Mouse (Mus musculus): ENCODE measurements at regions not wholly inside any gene's neighbourhood (a gene's known extent, or its start where the extent isn't known, plus 50 kb on each side); places are given as distances from the start of the nearest gene placed in this dataset.

DNA sequence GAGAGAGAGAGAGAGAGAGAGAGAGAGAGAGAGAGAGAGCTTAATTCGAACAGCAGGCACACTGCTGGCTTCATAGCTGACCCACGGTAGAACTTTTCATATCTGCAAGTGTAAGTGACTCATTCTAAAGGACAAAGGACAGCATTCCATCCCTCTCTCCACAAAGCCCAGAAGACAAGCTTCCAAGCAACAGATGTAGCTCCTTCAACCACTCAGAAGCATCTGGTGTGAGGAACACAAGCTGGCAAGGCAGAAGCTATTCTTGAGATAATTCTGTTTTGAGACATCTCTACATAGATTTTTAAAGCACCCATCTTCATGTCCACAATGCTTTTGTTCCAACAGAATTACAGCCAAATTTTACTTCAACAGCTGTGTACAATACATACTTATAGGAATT, 294.2 kb upstream of the Gria1 start:
- ATAC-seq, result no peak
- WGBS, result 83% methylated on average over 2 of the region's 2 CpGs
- TF ChIP-seq CTCF (IDR thresholded peaks at IDR 0.05; ENCODE audit: low read depth), result no peak

DNA sequence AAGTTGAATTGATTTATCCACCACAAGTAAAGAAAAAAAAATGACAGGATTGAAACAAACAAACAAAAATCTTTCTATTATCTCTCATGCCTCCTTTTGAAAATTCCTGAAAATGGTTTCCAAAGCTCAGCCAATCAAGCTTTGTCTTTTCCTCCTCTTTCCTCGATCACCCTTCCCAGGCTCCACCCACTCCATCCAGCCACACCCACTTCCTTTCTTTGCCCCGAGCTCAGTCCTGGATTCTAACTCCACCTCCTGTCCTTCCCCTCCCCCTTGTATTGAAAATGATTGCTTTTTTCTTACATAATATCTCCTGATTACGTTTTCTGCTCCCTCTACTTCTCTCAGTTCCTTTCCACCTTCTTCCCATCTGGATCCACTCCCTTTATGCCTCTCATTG, 286.0 kb upstream of the Gria1 start:
- H3K9ac ChIP-seq, result no peak overlapping the region
- no peaks in the 10 kb centered on the region for H3K9me3 ChIP-seq (ENCODE audit: low read length)
- no peaks in the 10 kb centered on the region for H3K36me3 ChIP-seq (ENCODE audit: insufficient read depth)
- no peak overlapping the region for H3K4me3 ChIP-seq (ENCODE audit: low read depth, low read length)
- no peak overlapping the region for H3K27ac ChIP-seq (ENCODE audit: low read depth, low read length)
- H3K27me3 ChIP-seq (ENCODE audit: insufficient read depth, low read length), result no peaks in the 10 kb centered on the region
- no peak for TF ChIP-seq CTCF (IDR thresholded peaks at IDR 0.05; ENCODE audit: low read depth)
- H3K4me1 ChIP-seq (ENCODE audit: insufficient read depth), result no peaks in the 10 kb centered on the region
- H3K4me2 ChIP-seq (ENCODE audit: low read depth), result no peak overlapping the region
- 42% methylated on average over 3 of the region's 3 CpGs for WGBS
- ATAC-seq (no peak), DNase-seq (no peak)

More for the DNA sequence above, 294.2 kb upstream of the Gria1 start:
- Histone ChIP-seq H3K27ac (ENCODE audit: low read depth, low read length) (no peak overlapping the region), H3K9me3 (ENCODE audit: low read length) (no peaks in the 10 kb centered on the region), H3K27me3 (ENCODE audit: insufficient read depth, low read length) (no peaks in the 10 kb centered on the region), H3K36me3 (ENCODE audit: insufficient read depth) (no peaks in the 10 kb centered on the region), H3K9ac (no peak overlapping the region), H3K4me2 (ENCODE audit: low read depth) (no peak overlapping the region), H3K4me1 (ENCODE audit: insufficient read depth) (no peaks in the 10 kb centered on the region), H3K4me3 (ENCODE audit: low read depth, low read length) (no peak overlapping the region)
- no peak for DNase-seq

GRCm38 (mm10) chr11:56726161-56726560, 285.0 kb upstream of the Gria1 start:
- no peak overlapping the region for H3K27ac ChIP-seq (ENCODE audit: low read depth, low read length)

GRCm38 (mm10) chr11:56727556-56727955, 283.6 kb upstream of the Gria1 start:
- TF ChIP-seq CTCF (IDR thresholded peaks at IDR 0.05; ENCODE audit: low read depth), result no peak
- ATAC-seq (no peak), DNase-seq (no peak)
- Histone ChIP-seq H3K36me3 (ENCODE audit: insufficient read depth) (no peaks in the 10 kb centered on the region), H3K4me2 (ENCODE audit: low read depth) (no peak overlapping the region), H3K27ac (ENCODE audit: low read depth, low read length) (no peak overlapping the region), H3K27me3 (ENCODE audit: insufficient read depth, low read length) (no peaks in the 10 kb centered on the region), H3K4me3 (ENCODE audit: low read depth, low read length) (no peak overlapping the region), H3K9me3 (ENCODE audit: low read length) (no peaks in the 10 kb centered on the region), H3K4me1 (ENCODE audit: insufficient read depth) (no peaks in the 10 kb centered on the region), H3K9ac (no peak overlapping the region)
- WGBS, result 68% methylated on average over 4 of the region's 4 CpGs

More at GRCm38 (mm10) chr11:56726161-56726560, 285.0 kb upstream of the Gria1 start:
- ATAC-seq, result no peak
- H3K4me2 ChIP-seq (ENCODE audit: low read depth), result no peak overlapping the region
- DNase-seq, result no peak
- H3K9me3 ChIP-seq (ENCODE audit: low read length), result no peaks in the 10 kb centered on the region
- no peaks in the 10 kb centered on the region for H3K27me3 ChIP-seq (ENCODE audit: insufficient read depth, low read length)
- no peak for TF ChIP-seq CTCF (IDR thresholded peaks at IDR 0.05; ENCODE audit: low read depth)
- H3K4me1 ChIP-seq (ENCODE audit: insufficient read depth), result no peaks in the 10 kb centered on the region
- H3K36me3 ChIP-seq (ENCODE audit: insufficient read depth), result no peaks in the 10 kb centered on the region
- H3K4me3 ChIP-seq (ENCODE audit: low read depth, low read length), result no peak overlapping the region
- no peak overlapping the region for H3K9ac ChIP-seq

- DNase-seq (no peak), ATAC-seq (no peak)
- no peaks in the 10 kb centered on the region for H3K9me3 ChIP-seq (ENCODE audit: low read length)
- H3K36me3 ChIP-seq (ENCODE audit: insufficient read depth), result no peaks in the 10 kb centered on the region
- no peak for TF ChIP-seq CTCF (IDR thresholded peaks at IDR 0.05; ENCODE audit: low read depth)
- 71% methylated on average over 6 of the region's 6 CpGs for WGBS
- H3K4me1 ChIP-seq (ENCODE audit: insufficient read depth), result no peaks in the 10 kb centered on the region
- H3K27me3 ChIP-seq (ENCODE audit: insufficient read depth, low read length), result no peaks in the 10 kb centered on the region
- H3K9ac ChIP-seq, result no peak overlapping the region
- no peak overlapping the region for H3K27ac ChIP-seq (ENCODE audit: low read depth, low read length)
- H3K4me2 ChIP-seq (ENCODE audit: low read depth), result no peak overlapping the region
- H3K4me3 ChIP-seq (ENCODE audit: low read depth, low read length), result no peak overlapping the region
Measured at GRCm38 (mm10) chr11:56728204-56729002, 282.8 kb upstream of the Gria1 start.

DNA sequence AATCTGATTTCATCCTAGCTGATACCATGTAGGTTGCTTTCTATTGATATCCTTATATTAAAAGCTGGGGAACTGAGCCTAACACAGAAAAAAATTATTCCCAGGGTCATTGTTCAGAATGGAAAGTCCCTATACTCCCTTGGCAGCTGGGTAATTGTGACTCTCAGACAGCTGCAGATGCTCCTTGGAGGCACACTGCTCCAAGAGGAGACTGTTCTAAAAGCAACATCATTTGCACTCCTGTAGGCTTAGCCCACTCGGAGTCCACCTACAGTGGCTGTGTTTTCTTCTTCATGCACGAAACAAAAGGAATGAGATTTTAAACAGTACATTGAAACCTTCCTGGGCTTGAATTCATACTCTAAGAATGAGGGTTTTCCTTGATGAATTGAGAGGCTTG, 269.3 kb upstream of the Gria1 start:
- Histone ChIP-seq H3K9me3 (ENCODE audit: low read length) (no peaks in the 10 kb centered on the region), H3K27me3 (ENCODE audit: insufficient read depth, low read length) (no peaks in the 10 kb centered on the region), H3K36me3 (ENCODE audit: insufficient read depth) (no peaks in the 10 kb centered on the region), H3K27ac (ENCODE audit: low read depth, low read length) (peak overlapping the region; percentile 36; the same call in 1 of the 2 replicates), H3K4me1 (ENCODE audit: insufficient read depth) (no peaks in the 10 kb centered on the region), H3K4me2 (ENCODE audit: low read depth) (no peak overlapping the region), H3K9ac (no peak overlapping the region), H3K4me3 (ENCODE audit: low read depth, low read length) (no peak overlapping the region)
- 0 out of 2 replicates have a peak, but pooled peaks have one; percentile 38 for ATAC-seq
- 11% methylated on average over 2 of the region's 2 CpGs for WGBS
- no peak for TF ChIP-seq CTCF (IDR thresholded peaks at IDR 0.05; ENCODE audit: low read depth)
- DNase-seq, result no peak

DNA sequence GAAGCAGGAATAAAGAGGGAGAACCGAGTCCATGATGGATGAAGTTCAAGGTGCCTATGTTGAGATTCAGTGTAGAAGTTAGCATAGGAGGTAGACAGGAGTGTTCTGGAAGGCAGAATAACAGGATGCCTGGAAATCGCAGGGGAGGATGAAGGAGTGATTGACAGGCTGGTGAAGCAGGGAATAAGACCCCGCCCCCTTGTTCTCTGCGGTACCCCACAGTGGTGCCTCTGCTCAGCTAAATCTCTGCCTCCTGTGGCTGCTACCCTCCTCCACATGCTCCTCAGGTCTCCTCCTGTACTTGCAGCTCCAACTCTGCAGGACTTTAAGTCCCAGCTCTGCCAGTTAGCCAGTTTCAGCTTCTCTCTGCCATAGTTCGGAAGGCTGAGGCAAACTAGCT, 261.2 kb upstream of the Gria1 start:
- Histone ChIP-seq H3K27ac (ENCODE audit: low read depth, low read length) (no peak overlapping the region), H3K36me3 (ENCODE audit: insufficient read depth) (no peaks in the 10 kb centered on the region), H3K4me2 (ENCODE audit: low read depth) (no peak overlapping the region), H3K4me1 (ENCODE audit: insufficient read depth) (peaks cover 4% of the 10 kb centered on the region; the same call in 1 of the 2 replicates), H3K9me3 (ENCODE audit: low read length) (no peaks in the 10 kb centered on the region), H3K9ac (no peak overlapping the region), H3K27me3 (ENCODE audit: insufficient read depth, low read length) (no peaks in the 10 kb centered on the region), H3K4me3 (ENCODE audit: low read depth, low read length) (no peak overlapping the region)
- no peak for TF ChIP-seq CTCF (IDR thresholded peaks at IDR 0.05; ENCODE audit: low read depth)
- ATAC-seq (no peak), DNase-seq (peak; percentile 16)
- WGBS, result 21% methylated on average over 5 of the region's 5 CpGs

Measured in forebrain, postnatal 0 days (tissue).